Mouse (Mus musculus) MEL-GATA-1-ER (cell line): ENCODE data around the gene Gnptg.
"Not testable (repeated sequence)": the region's sequence is repeated elsewhere in the genome, so short reads cannot be mapped to it uniquely, and the experiment has no call there.

Experiments used
- DNase-seq: peaks from one replicate; pipeline ENCODE4 v3.0.0-alpha.2; 2012; ENCODE audit warnings: low read depth; ENCODE audit errors: extremely low read depth

Gene Gnptg

GRCm38 (mm10) chr17:25243131-25243780 lies 3.3 kb upstream of the Gnptg start:
- no peak for DNase-seq

GRCm38 (mm10) chr17:25235635-25236034 lies 4.3 kb downstream of the Gnptg start:
- no peak for DNase-seq

- not testable (repeated sequence) for DNase-seq
Observed at GRCm38 (mm10) chr17:25231621-25232020, 8.3 kb downstream of the Gnptg start.

- DNase-seq, result no peak
Observed at GRCm38 (mm10) chr17:25230700-25231099, 9.2 kb downstream of the Gnptg start.

GRCm38 (mm10) chr17:25230014-25230655 lies 9.8 kb downstream of the Gnptg start:
- not testable (repeated sequence) for DNase-seq

- DNase-seq, result no peak
Observed at GRCm38 (mm10) chr17:25227991-25228390, 11.9 kb downstream of the Gnptg start.

GRCm38 (mm10) chr17:25225659-25226058 lies 14.3 kb downstream of the Gnptg start:
- peak; percentile 92 for DNase-seq

- no peak for DNase-seq
Observed at GRCm38 (mm10) chr17:25224586-25225222, 15.2 kb downstream of the Gnptg start.

GRCm38 (mm10) chr17:25222951-25223601 lies 16.8 kb downstream of the Gnptg start:
- DNase-seq, result peak; percentile 78

- DNase-seq, result not testable (repeated sequence)
Observed at GRCm38 (mm10) chr17:25222504-25222940, 17.4 kb downstream of the Gnptg start.

GRCm38 (mm10) chr17:25221821-25222503 lies 18.0 kb downstream of the Gnptg start:
- no peak for DNase-seq

GRCm38 (mm10) chr17:25220746-25221145 lies 19.2 kb downstream of the Gnptg start:
- DNase-seq, result no peak

GRCm38 (mm10) chr17:25219492-25220295 lies 20.2 kb downstream of the Gnptg start:
- DNase-seq, result no peak

- no peak for DNase-seq
Observed at GRCm38 (mm10) chr17:25218967-25219366, 21.0 kb downstream of the Gnptg start.

- DNase-seq, result no peak
Observed at GRCm38 (mm10) chr17:25215431-25215830, 24.5 kb downstream of the Gnptg start.

GRCm38 (mm10) chr17:25211705-25212104 lies 28.2 kb downstream of the Gnptg start:
- no peak for DNase-seq

GRCm38 (mm10) chr17:25210680-25211466 lies 29.1 kb downstream of the Gnptg start:
- DNase-seq, result no peak

- no peak for DNase-seq
Observed at GRCm38 (mm10) chr17:25210006-25210405, 29.9 kb downstream of the Gnptg start.

- DNase-seq, result no peak
Observed at GRCm38 (mm10) chr17:25202401-25202800, 37.5 kb downstream of the Gnptg start.

- DNase-seq, result no peak
Observed at GRCm38 (mm10) chr17:25189091-25189490, 50.8 kb downstream of the Gnptg start.
